Mouse (Mus musculus) midbrain, embryonic 14.5 days (tissue): Measurements from ENCODE around the gene Sec1. TPM values are rescaled to one million over a fixed set of nuclear protein-coding genes. Genes with fewer than 3 reads are reported as not detected.

Experiments
- ATAC-seq: fragments of 200-750 bp; cut with Nextera tagmentation; 2 replicates; pipeline ENCODE4 v1.8.0; 2017; ENCODE audit warnings: moderate number of reproducible peaks, moderate library complexity; ENCODE audit not compliant: low FRiP score, low TSS enrichment
- DNase-seq: peaks from one replicate; pipeline ENCODE4 v3.0.0-alpha.2; 2015
- H3K27ac ChIP-seq: fragments of 300-500 bp; sonication (generic); replicated peaks from 2 replicates; pipeline ENCODE4 v1.5.1; 2014; ENCODE audit warnings: mild to moderate bottlenecking, low read depth, low read length, moderate library complexity
- H3K27me3 ChIP-seq: fragments of 300-500 bp; sonication (generic); 2 replicates; pipeline ENCODE4 v1.6.1; 2014; ENCODE audit warnings: low read length, control low read depth, mixed read lengths; ENCODE audit not compliant: control insufficient read depth, insufficient read depth
- H3K36me3 ChIP-seq: fragments of 300-500 bp; sonication (generic); 2 replicates; pipeline ENCODE4 v1.6.1; 2014; ENCODE audit warnings: low read length, control low read depth; ENCODE audit not compliant: control insufficient read depth, insufficient read depth
- H3K4me1 ChIP-seq: fragments of 300-500 bp; sonication (generic); 2 replicates; pipeline ENCODE4 v1.6.1; 2014; ENCODE audit warnings: mild to moderate bottlenecking, antibody characterized with exemption, low read length, control low read depth; ENCODE audit not compliant: control insufficient read depth, insufficient read depth
- H3K4me2 ChIP-seq: fragments of 300-500 bp; sonication (generic); 2 replicates; pipeline ENCODE4 v1.6.1; 2014; ENCODE audit warnings: mild to moderate bottlenecking, low read length, moderate library complexity
- H3K4me3 ChIP-seq: fragments of 300-500 bp; sonication (generic); replicated peaks from 2 replicates; pipeline ENCODE4 v1.5.1; 2014; ENCODE audit warnings: low read depth, low read length
- H3K9ac ChIP-seq: fragments of 300-500 bp; sonication (generic); replicated peaks from 2 replicates; pipeline ENCODE4 v1.6.1; 2014; ENCODE audit warnings: mild to moderate bottlenecking, low read length, moderate library complexity
- H3K9me3 ChIP-seq: fragments of 300-500 bp; sonication (generic); 2 replicates; pipeline ENCODE4 v1.6.1; 2016; ENCODE audit warnings: low read length, control low read depth, mixed read lengths; ENCODE audit not compliant: control insufficient read depth
- WGBS: fragments of 180-500 bp; shearing (Covaris S2); extraction: QIAGEN DNeasy Blood & Tissue Kit; methylation state at CpG from one replicate; pipeline ENCODE4 v1.1.7; 2014; 5-methylcytosine and 5-hydroxymethylcytosine counted together
- polyA plus RNA-seq: library from polyadenylated mRNA; unstranded; fragments of >200 nt; fragmentation: Nextera tagmentation; extraction: Ambion mirVana; gene quantifications from 2 replicates; pipeline ENCODE4 v1.2.1, GENCODE M21; 2014

Gene Sec1
- polyA plus RNA-seq, 1 experiment from 2014 or later, result 0.21 TPM

GRCm38 (mm10) chr7:45682144-45683126 is 11.8 kb downstream of the Sec1 start:
- peak overlapping the region; percentile 20 for H3K27ac ChIP-seq
- no peaks in the 10 kb centered on the region for H3K9me3 ChIP-seq
- H3K4me1 ChIP-seq, result no peaks in the 10 kb centered on the region
- H3K4me2 ChIP-seq, result peak overlapping the region; percentile 27
- H3K4me3 ChIP-seq, result no peak overlapping the region
- DNase-seq (peak; percentile 94), ATAC-seq (peak; percentile 79)
- no peaks in the 10 kb centered on the region for H3K27me3 ChIP-seq
- no peak overlapping the region; the same call in 1 of the 2 replicates for H3K9ac ChIP-seq
- H3K36me3 ChIP-seq, result no peaks in the 10 kb centered on the region
- 28% methylated on average over 14 of the region's 14 CpGs for WGBS

GRCm38 (mm10) chr7:45681046-45681736 is 13.0 kb downstream of the Sec1 start:
- Histone ChIP-seq H3K27ac (no peak overlapping the region), H3K4me2 (no peak overlapping the region), H3K9ac (no peak overlapping the region), H3K4me3 (no peak overlapping the region), H3K27me3 (no peaks in the 10 kb centered on the region), H3K9me3 (no peaks in the 10 kb centered on the region), H3K4me1 (no peaks in the 10 kb centered on the region), H3K36me3 (no peaks in the 10 kb centered on the region)
- WGBS, result 89% methylated on average over 8 of the region's 8 CpGs
- DNase-seq, result no peak
- ATAC-seq, result no peak

- Histone ChIP-seq H3K27me3 (no peaks in the 10 kb centered on the region), H3K4me3 (no peak overlapping the region), H3K27ac (no peak overlapping the region), H3K9me3 (no peaks in the 10 kb centered on the region), H3K36me3 (no peaks in the 10 kb centered on the region), H3K4me2 (no peak overlapping the region), H3K4me1 (no peaks in the 10 kb centered on the region), H3K9ac (no peak overlapping the region)
- ATAC-seq (no peak), DNase-seq (no peak)
- 47% methylated on average over 14 of the region's 14 CpGs for WGBS
Observed at GRCm38 (mm10) chr7:45679966-45680621, 14.1 kb downstream of the Sec1 start.

- 94% methylated on average over 14 of the region's 14 CpGs for WGBS
Observed at GRCm38 (mm10) chr7:45678513-45678912, 15.7 kb downstream of the Sec1 start.

GRCm38 (mm10) chr7:45677627-45678295 is 16.4 kb downstream of the Sec1 start:
- DNase-seq (no peak), ATAC-seq (no peak)
- Histone ChIP-seq H3K4me1 (no peaks in the 10 kb centered on the region), H3K4me3 (no peak overlapping the region), H3K9ac (no peak overlapping the region), H3K4me2 (no peak overlapping the region), H3K9me3 (no peaks in the 10 kb centered on the region), H3K27ac (no peak overlapping the region), H3K36me3 (no peaks in the 10 kb centered on the region), H3K27me3 (no peaks in the 10 kb centered on the region)
- 79% methylated on average over 7 of the region's 7 CpGs for WGBS

More at GRCm38 (mm10) chr7:45678513-45678912, 15.7 kb downstream of the Sec1 start:
- H3K9ac ChIP-seq, result no peak overlapping the region
- no peaks in the 10 kb centered on the region for H3K9me3 ChIP-seq
- H3K36me3 ChIP-seq, result no peaks in the 10 kb centered on the region
- DNase-seq, result no peak
- H3K27ac ChIP-seq, result no peak overlapping the region
- H3K4me3 ChIP-seq, result no peak overlapping the region
- ATAC-seq, result no peak
- no peak overlapping the region for H3K4me2 ChIP-seq
- no peaks in the 10 kb centered on the region for H3K4me1 ChIP-seq
- H3K27me3 ChIP-seq, result no peaks in the 10 kb centered on the region

GRCm38 (mm10) chr7:45668921-45669320 is 25.3 kb downstream of the Sec1 start:
- no peak overlapping the region for H3K27ac ChIP-seq
- H3K4me1 ChIP-seq, result no peaks in the 10 kb centered on the region
- no peak for ATAC-seq
- no peak for DNase-seq
- WGBS, result 95% methylated on average over 9 of the region's 9 CpGs
- H3K4me3 ChIP-seq, result no peak overlapping the region
- H3K9me3 ChIP-seq, result no peaks in the 10 kb centered on the region
- no peak overlapping the region for H3K4me2 ChIP-seq
- H3K36me3 ChIP-seq, result no peaks in the 10 kb centered on the region
- no peaks in the 10 kb centered on the region for H3K27me3 ChIP-seq
- no peak overlapping the region for H3K9ac ChIP-seq

- no peak overlapping the region for H3K4me2 ChIP-seq
- H3K9ac ChIP-seq, result no peak overlapping the region
- no peaks in the 10 kb centered on the region for H3K9me3 ChIP-seq
- H3K4me3 ChIP-seq, result no peak overlapping the region
- H3K27ac ChIP-seq, result no peak overlapping the region
- WGBS, result 67% methylated on average over 14 of the region's 14 CpGs
- H3K36me3 ChIP-seq, result no peaks in the 10 kb centered on the region
- ATAC-seq (no peak), DNase-seq (peak; percentile 42)
- no peaks in the 10 kb centered on the region for H3K4me1 ChIP-seq
- H3K27me3 ChIP-seq, result no peaks in the 10 kb centered on the region
Observed at GRCm38 (mm10) chr7:45667761-45668160, 26.4 kb downstream of the Sec1 start.

- H3K27ac ChIP-seq, result no peak within 1 kb of the TSS
- H3K27me3 ChIP-seq, result no peaks in the 10 kb centered on the region
Observed at GRCm38 (mm10) chr7:45666161-45666560, 28.0 kb downstream of the Sec1 start, which contains the start of gene Fut2. TSS of gene Fut2 (minus strand) at chr7:45666394.

More at GRCm38 (mm10) chr7:45666161-45666560, 28.0 kb downstream of the Sec1 start, which contains the start of gene Fut2:
- DNase-seq (no peak), ATAC-seq (no peak)
- 86% methylated on average over 7 of the region's 7 CpGs for WGBS
- Histone ChIP-seq H3K36me3 (no peaks in the 10 kb centered on the region), H3K4me3 (no peak within 1 kb of the TSS), H3K9me3 (no peaks in the 10 kb centered on the region), H3K4me1 (no peaks in the 10 kb centered on the region), H3K4me2 (no peak within 1 kb of the TSS), H3K9ac (no peak within 1 kb of the TSS)
